Mouse (Mus musculus) hindbrain, embryonic 13.5 days (tissue): ENCODE measurements at regions not wholly inside any gene's neighbourhood (a gene's known extent, or its start where the extent isn't known, plus 50 kb on each side); places are given as distances from the start of the nearest gene placed in this dataset.

ENCODE experiments used
- ATAC-seq: fragments of 200-750 bp; cut with Nextera tagmentation; 2 replicates; pipeline ENCODE4 v1.8.0; 2017; ENCODE audit warnings: moderate TSS enrichment; ENCODE audit not compliant: low FRiP score
- H3K27ac ChIP-seq: fragments of 300-500 bp; sonication (generic); 2 replicates; pipeline ENCODE4 v1.5.1; 2015; ENCODE audit warnings: inconsistent platforms, mild to moderate bottlenecking, moderate library complexity
- H3K27me3 ChIP-seq: fragments of 300-500 bp; sonication (generic); 2 replicates; pipeline ENCODE4 v1.6.1; 2015; ENCODE audit warnings: mild to moderate bottlenecking, inconsistent platforms
- H3K36me3 ChIP-seq: fragments of 300-500 bp; sonication (generic); 2 replicates; pipeline ENCODE4 v1.6.1; 2015; ENCODE audit warnings: mild to moderate bottlenecking, inconsistent platforms
- H3K4me1 ChIP-seq: fragments of 300-500 bp; sonication (generic); replicated peaks from 2 replicates; pipeline ENCODE4 v1.6.1; 2015; ENCODE audit warnings: inconsistent platforms
- H3K4me2 ChIP-seq: fragments of 300-500 bp; sonication (generic); 2 replicates; pipeline ENCODE4 v1.6.1; 2015; ENCODE audit warnings: inconsistent platforms, mild to moderate bottlenecking, moderate library complexity
- H3K4me3 ChIP-seq: fragments of 300-500 bp; sonication (generic); 2 replicates; pipeline ENCODE4 v1.5.1; 2015; ENCODE audit warnings: mild to moderate bottlenecking, inconsistent platforms
- H3K9ac ChIP-seq: fragments of 300-500 bp; sonication (generic); 2 replicates; pipeline ENCODE4 v1.6.1; 2015; ENCODE audit warnings: mild to moderate bottlenecking, inconsistent platforms
- H3K9me3 ChIP-seq: fragments of 300-500 bp; sonication (generic); 2 replicates; pipeline ENCODE4 v1.6.1; 2016; ENCODE audit warnings: inconsistent platforms
- WGBS: fragments of 180-500 bp; shearing (Covaris S2); methylation state at CpG from one replicate; pipeline ENCODE4 v1.1.7; 2015; 5-methylcytosine and 5-hydroxymethylcytosine counted together

DNA sequence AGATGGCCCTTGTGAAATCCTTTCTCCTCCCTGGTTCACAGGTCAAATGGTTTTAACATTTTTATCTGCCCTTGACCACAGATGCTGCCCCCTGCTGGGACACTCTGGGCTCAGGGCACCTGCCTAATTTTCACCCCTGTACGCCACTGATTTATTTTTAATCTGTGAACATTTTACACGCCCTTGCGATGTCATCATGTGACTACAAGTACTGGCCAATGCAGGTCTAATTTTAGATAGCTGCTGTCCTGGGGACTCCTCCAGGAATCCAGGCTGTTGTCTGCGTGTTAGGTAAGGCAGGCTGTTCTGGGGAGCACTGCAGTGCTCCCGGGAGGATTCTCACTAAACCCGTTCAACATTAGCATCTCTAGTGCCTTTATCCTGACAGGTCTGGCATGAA lies 113.1 kb upstream of the Gm26897 start:
- Histone ChIP-seq H3K4me3 (no peak overlapping the region), H3K27me3 (peaks cover 13% of the 10 kb centered on the region), H3K27ac (no peak overlapping the region), H3K9me3 (no peaks in the 10 kb centered on the region), H3K4me1 (0 out of 2 replicates have a peak, but pooled peaks cover 8% of the 10 kb centered on the region), H3K4me2 (no peak overlapping the region), H3K9ac (no peak overlapping the region), H3K36me3 (no peaks in the 10 kb centered on the region)
- ATAC-seq: no peak
- 61% methylated on average over 6 of the region's 6 CpGs for WGBS

DNA sequence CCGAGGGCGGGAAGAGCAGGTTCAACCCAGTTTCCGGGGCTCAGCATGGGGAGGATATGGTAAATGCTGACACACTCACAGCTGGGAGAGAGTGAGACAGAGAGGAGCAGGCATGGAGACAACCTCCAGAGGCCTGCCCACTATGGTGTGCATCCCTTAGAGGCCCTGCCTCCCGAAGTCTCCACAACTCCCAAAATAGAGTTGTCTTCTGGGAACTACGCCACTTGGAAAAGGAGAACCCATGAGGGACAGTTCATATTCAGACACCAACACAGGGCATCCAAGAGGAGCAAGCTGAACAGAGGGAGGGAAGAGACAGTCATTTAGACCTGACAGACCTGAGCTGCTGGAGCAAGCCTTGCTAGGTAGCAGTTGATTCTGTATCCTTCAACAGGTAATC lies 111.2 kb upstream of the Gm26897 start:
- H3K4me2 ChIP-seq: no peak overlapping the region
- no peak for ATAC-seq
- 91% methylated on average over 5 of the region's 5 CpGs for WGBS
- no peaks in the 10 kb centered on the region for H3K36me3 ChIP-seq
- no peaks in the 10 kb centered on the region for H3K9me3 ChIP-seq
- H3K9ac ChIP-seq: no peak overlapping the region
- peaks cover 23% of the 10 kb centered on the region for H3K27me3 ChIP-seq
- no peak overlapping the region for H3K27ac ChIP-seq
- H3K4me1 ChIP-seq: peaks cover 23% of the 10 kb centered on the region
- H3K4me3 ChIP-seq: no peak overlapping the region

GRCm38 (mm10) chr5:111626273-111626798 lies 107.4 kb upstream of the Gm26897 start:
- ATAC-seq: no peak
- WGBS: 10% methylated on average over 6 of the region's 6 CpGs
- no peak overlapping the region for H3K4me3 ChIP-seq
- H3K4me1 ChIP-seq: peaks cover 26% of the 10 kb centered on the region
- no peak overlapping the region for H3K4me2 ChIP-seq
- no peaks in the 10 kb centered on the region for H3K9me3 ChIP-seq
- H3K27ac ChIP-seq: no peak overlapping the region
- no peak overlapping the region for H3K9ac ChIP-seq
- peaks cover 38% of the 10 kb centered on the region for H3K27me3 ChIP-seq
- H3K36me3 ChIP-seq: no peaks in the 10 kb centered on the region

DNA sequence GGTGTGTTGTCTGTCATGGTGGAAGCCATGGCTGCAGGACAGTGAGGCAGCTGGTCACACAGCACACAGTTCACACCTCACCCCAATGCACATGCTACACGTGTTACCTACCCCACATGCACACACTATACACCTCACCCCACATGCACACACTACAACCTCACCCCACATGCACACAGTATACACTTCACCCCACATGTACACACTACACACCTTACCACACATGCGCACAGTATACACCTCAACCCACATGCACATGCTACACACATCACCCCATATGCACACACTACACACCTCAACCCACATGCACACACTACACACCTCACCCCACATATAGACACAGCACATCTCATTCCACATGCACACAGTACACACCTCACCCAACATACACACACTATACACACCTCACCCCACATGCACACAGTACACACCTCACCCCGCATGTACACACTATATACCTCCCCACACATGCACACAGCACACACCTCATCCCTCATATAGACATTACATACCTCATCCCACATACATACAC lies 103.3 kb upstream of the Gm26897 start:
- Histone ChIP-seq H3K27me3 (peaks cover 34% of the 10 kb centered on the region), H3K9ac (no peak overlapping the region), H3K4me1 (peaks cover 36% of the 10 kb centered on the region), H3K9me3 (no peaks in the 10 kb centered on the region), H3K36me3 (no peaks in the 10 kb centered on the region), H3K27ac (no peak overlapping the region), H3K4me2 (no peak overlapping the region), H3K4me3 (no peak overlapping the region)
- WGBS: 91% methylated on average over 3 of the region's 3 CpGs
- peak; percentile 23 for ATAC-seq

- no peaks in the 10 kb centered on the region for H3K9me3 ChIP-seq
- no peaks in the 10 kb centered on the region for H3K36me3 ChIP-seq
- peaks cover 33% of the 10 kb centered on the region for H3K4me1 ChIP-seq
- H3K4me2 ChIP-seq: peak overlapping the region; percentile 29
- no peak for ATAC-seq
- 0 out of 2 replicates have a peak overlapping the region, but pooled peaks have one; percentile 39 for H3K9ac ChIP-seq
- H3K4me3 ChIP-seq: no peak overlapping the region
- H3K27ac ChIP-seq: peak overlapping the region; percentile 55
- 9% methylated on average over 18 of the region's 18 CpGs for WGBS
- peaks cover 33% of the 10 kb centered on the region for H3K27me3 ChIP-seq
Measured at GRCm38 (mm10) chr5:111631572-111632161, 102.1 kb upstream of the Gm26897 start.

DNA sequence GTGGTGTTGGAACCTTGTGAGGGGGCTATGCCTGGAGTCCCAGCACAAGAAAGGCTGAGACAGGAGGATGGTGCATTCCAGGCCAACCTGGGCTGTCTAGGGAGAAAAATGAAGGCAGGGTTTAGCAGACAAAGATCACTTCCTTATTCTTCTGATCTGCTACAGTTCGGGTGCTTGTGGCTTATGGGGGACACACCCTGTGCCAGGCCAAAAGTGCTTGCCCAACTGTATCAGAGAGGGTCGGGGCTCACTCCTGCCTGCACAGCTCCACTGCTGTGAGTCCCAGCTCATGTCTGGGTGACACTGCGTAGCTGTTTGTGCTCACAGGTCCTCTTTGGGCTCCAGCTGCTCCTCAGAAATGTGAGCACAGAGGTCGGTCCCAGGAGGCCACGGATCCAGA lies 98.6 kb upstream of the Gm26897 start:
- Histone ChIP-seq H3K4me1 (peaks cover 41% of the 10 kb centered on the region), H3K4me3 (no peak overlapping the region), H3K4me2 (no peak overlapping the region), H3K27ac (no peak overlapping the region), H3K36me3 (no peaks in the 10 kb centered on the region), H3K9ac (no peak overlapping the region), H3K9me3 (no peaks in the 10 kb centered on the region), H3K27me3 (peaks cover 37% of the 10 kb centered on the region)
- ATAC-seq: no peak
- 86% methylated on average over 5 of the region's 5 CpGs for WGBS

DNA sequence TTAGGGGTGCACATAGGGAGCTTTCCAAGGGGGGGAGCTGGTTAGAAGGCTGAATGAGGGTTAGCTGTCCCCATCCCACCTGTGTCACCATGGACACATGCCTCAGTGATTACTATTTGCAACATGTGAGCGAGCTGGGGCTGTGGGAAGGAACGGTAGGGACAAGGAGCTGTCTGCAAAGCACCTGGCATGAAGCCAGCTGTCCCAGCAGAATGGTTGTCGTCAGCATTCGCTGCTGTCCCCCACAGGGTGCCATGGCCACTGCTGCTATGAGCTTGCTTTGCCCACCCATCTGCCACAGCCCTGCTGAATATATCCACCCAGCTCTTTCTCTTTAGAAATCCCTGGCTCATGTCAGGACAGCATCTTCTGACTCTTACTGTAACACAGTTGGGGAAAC lies 96.8 kb upstream of the Gm26897 start:
- H3K27me3 ChIP-seq: peaks cover 32% of the 10 kb centered on the region
- WGBS: 13% methylated on average over 4 of the region's 4 CpGs
- H3K4me3 ChIP-seq: no peak overlapping the region
- no peak overlapping the region for H3K27ac ChIP-seq
- H3K9ac ChIP-seq: no peak overlapping the region; the same call in 1 of the 2 replicates
- H3K4me2 ChIP-seq: no peak overlapping the region
- ATAC-seq: no peak
- peaks cover 44% of the 10 kb centered on the region for H3K4me1 ChIP-seq
- H3K9me3 ChIP-seq: no peaks in the 10 kb centered on the region
- H3K36me3 ChIP-seq: no peaks in the 10 kb centered on the region

DNA sequence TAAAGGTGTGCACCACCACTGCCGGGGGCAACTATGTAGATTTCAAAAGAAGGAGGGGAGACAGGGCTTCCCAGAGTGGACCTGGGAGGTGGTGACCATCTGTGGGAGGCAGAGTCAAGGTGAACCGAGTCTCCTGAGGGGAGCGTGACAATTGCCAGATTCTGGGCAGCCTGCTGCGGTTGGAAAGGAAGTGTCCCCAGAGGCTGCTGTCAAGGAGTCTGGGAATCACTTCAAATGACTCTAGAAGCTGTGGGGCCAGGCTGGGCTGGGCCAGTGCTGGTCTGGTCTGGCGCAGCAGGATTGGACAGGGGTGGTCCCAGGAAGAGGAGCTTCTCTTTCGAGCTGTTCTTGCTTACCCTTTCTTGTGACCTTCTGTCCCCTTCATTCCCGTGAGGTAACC lies 95.4 kb upstream of the Gm26897 start:
- no peak overlapping the region for H3K4me3 ChIP-seq
- H3K4me1 ChIP-seq: peaks cover 41% of the 10 kb centered on the region
- no peaks in the 10 kb centered on the region for H3K36me3 ChIP-seq
- H3K9me3 ChIP-seq: no peaks in the 10 kb centered on the region
- H3K4me2 ChIP-seq: no peak overlapping the region
- H3K27ac ChIP-seq: no peak overlapping the region
- ATAC-seq: no peak
- peaks cover 26% of the 10 kb centered on the region; the same call in 1 of the 2 replicates for H3K27me3 ChIP-seq
- WGBS: 60% methylated on average over 7 of the region's 7 CpGs
- no peak overlapping the region for H3K9ac ChIP-seq

DNA sequence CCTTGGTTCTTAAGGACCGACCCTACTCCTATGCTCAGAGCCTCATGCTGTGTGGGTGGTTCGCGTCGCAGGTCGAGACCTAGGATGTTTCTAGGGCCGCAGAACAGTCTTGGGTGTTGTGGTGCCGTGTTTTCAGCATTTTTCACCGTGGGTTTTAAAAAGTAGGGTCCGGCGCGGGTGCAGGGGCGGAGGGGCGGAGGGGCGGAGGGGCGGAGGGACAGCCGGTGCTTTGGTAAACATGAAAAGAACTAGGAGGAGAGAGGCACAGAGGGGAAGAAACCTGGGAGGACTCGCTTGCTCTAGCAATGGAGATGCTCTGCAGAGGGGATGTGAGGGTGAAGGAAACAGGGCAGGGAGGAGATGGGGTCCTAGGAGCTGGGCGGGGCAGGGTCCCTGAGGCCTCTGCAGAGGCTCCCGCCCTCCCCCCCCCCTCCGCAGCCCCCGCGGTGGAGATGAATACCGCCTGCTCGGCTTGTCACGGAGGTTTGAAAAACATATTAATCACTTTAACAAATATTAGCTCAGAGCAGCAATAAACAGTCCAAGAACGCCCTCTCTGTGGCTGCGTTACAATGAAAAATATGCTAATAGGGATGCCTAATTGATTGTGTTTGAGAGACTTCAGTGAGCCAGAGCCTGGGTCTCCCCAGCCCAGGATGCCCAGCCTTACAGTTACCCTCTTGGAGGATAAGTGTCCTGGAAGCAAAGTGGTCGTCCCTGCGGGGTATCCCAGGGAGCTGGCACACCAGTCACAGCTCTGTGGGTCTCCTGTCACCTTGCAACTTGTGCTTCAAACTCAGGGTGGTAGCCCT lies 94.0 kb upstream of the Gm26897 start:
- H3K27me3 ChIP-seq: peaks cover 26% of the 10 kb centered on the region; the same call in 1 of the 2 replicates
- H3K36me3 ChIP-seq: no peaks in the 10 kb centered on the region
- H3K4me2 ChIP-seq: peak overlapping the region; percentile 43
- no peak overlapping the region for H3K4me3 ChIP-seq
- no peak; the same call in 1 of the 2 replicates for ATAC-seq
- no peak overlapping the region for H3K9ac ChIP-seq
- 3% methylated on average over 29 of the region's 29 CpGs for WGBS
- peak overlapping the region; percentile 58 for H3K27ac ChIP-seq
- peaks cover 46% of the 10 kb centered on the region for H3K4me1 ChIP-seq
- no peaks in the 10 kb centered on the region for H3K9me3 ChIP-seq

GRCm38 (mm10) chr5:111640976-111641375 lies 92.7 kb upstream of the Gm26897 start:
- no peak for ATAC-seq
- H3K4me1 ChIP-seq: peaks cover 56% of the 10 kb centered on the region
- H3K9ac ChIP-seq: 0 out of 2 replicates have a peak overlapping the region, but pooled peaks have one; percentile 29
- no peak overlapping the region for H3K4me2 ChIP-seq
- peaks cover 25% of the 10 kb centered on the region; the same call in 1 of the 2 replicates for H3K27me3 ChIP-seq
- H3K9me3 ChIP-seq: no peaks in the 10 kb centered on the region
- no peaks in the 10 kb centered on the region for H3K36me3 ChIP-seq
- 52% methylated on average over 7 of the region's 7 CpGs for WGBS
- H3K4me3 ChIP-seq: no peak overlapping the region
- H3K27ac ChIP-seq: no peak overlapping the region

DNA sequence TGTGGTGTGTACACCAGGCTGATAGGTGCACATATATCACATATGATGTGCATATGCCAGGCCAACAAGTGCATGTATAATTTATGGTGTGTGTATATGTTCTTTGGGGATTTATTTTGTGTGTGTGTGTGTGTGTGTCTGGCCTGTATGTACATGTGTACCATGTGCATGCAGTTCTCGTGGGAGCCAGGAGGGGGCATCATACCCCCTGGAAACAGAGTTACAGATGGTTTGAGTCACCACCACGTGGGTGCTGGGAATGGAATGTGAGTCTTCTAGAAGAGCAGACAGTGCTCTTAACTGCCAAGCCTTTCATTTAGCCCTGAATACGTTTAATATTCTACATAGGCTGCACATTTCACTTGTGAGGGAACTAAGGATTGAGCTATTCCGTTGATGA lies 92.0 kb upstream of the Gm26897 start:
- H3K36me3 ChIP-seq: no peaks in the 10 kb centered on the region
- H3K27me3 ChIP-seq: peaks cover 20% of the 10 kb centered on the region; the same call in 1 of the 2 replicates
- peaks cover 59% of the 10 kb centered on the region for H3K4me1 ChIP-seq
- H3K27ac ChIP-seq: no peak overlapping the region
- H3K9ac ChIP-seq: no peak overlapping the region
- no peaks in the 10 kb centered on the region for H3K9me3 ChIP-seq
- WGBS: 87% methylated on average over 4 of the region's 4 CpGs
- H3K4me2 ChIP-seq: no peak overlapping the region
- H3K4me3 ChIP-seq: no peak overlapping the region
- ATAC-seq: no peak

GRCm38 (mm10) chr5:111644142-111644541 lies 89.6 kb upstream of the Gm26897 start:
- no peak overlapping the region for H3K4me2 ChIP-seq
- no peak overlapping the region for H3K27ac ChIP-seq
- no peak for ATAC-seq
- peaks cover 66% of the 10 kb centered on the region for H3K4me1 ChIP-seq
- H3K36me3 ChIP-seq: no peaks in the 10 kb centered on the region
- 0 out of 2 replicates have a peak, but pooled peaks cover 3% of the 10 kb centered on the region for H3K27me3 ChIP-seq
- H3K4me3 ChIP-seq: no peak overlapping the region
- H3K9ac ChIP-seq: no peak overlapping the region
- 94% methylated on average over 2 of the region's 2 CpGs for WGBS
- no peaks in the 10 kb centered on the region for H3K9me3 ChIP-seq
